In genomic region chr9:57246482-57246881, GRCm38 (mm10) we compare ENCODE assay signal across 21 mouse cellular contexts. TPM values are rescaled to one million over a fixed set of nuclear protein-coding genes. Genes with fewer than 3 reads are reported as not detected.
"Had no signal": no experiment of that assay in that cellular context is flagged by ENCODE, and none has a peak within 500 bp of the region (broad histone marks: within the 10 kb centered on the region; RNA-seq: fewer than 3 reads in every experiment).

No protein-coding gene starts in this region.

- DNase-seq: cerebellum, adult 2 months; cerebellum, adult 8-10 months; cerebellum, adult 9-10 months; cerebellum, adult 9-11 months; cerebellum, postnatal 14 days; cerebellum, postnatal 25 days; cerebellum, postnatal 36 days; embryo, embryonic 11 days; forebrain, postnatal 0 days; gastrocnemius, adult 2 months; gastrocnemius, postnatal 10 days; gastrocnemius, postnatal 14 days; gastrocnemius, postnatal 25 days; gastrocnemius, postnatal 36 days had no signal

RNA-seq across cellular contexts. Expression of gene Trcg1, which starts 10.1 kb away (rescaled TPM):
- total RNA-seq: common myeloid progenitor, adult 5-6 weeks; forebrain, postnatal 0 days; gastrocnemius, adult 18-20 months; gastrocnemius, adult 2 months; gastrocnemius, adult 8-10 months; gastrocnemius, postnatal 10 days; gastrocnemius, postnatal 14 days; gastrocnemius, postnatal 25 days; gastrocnemius, postnatal 36 days; gastrocnemius, postnatal 4 days; granulocyte monocyte progenitor cell, adult 5-6 weeks; heart, adult 18-20 months; heart, adult 2 months had no signal
